Mouse (Mus musculus) liver, adult 2 months (tissue): ENCODE data around the gene Arl6ip1.

Experiments
- CTCF ChIP-seq: fragments of 200-500 bp; IDR thresholded peaks from 2 replicates; pipeline ENCODE4 v1.5.1; 2011; ENCODE audit warnings: low read depth, low read length, control low read depth
- POLR2A ChIP-seq: fragments of 200-500 bp; IDR thresholded peaks from 2 replicates; pipeline ENCODE4 v1.6.1; 2011; ENCODE audit warnings: low read length, control low read depth; ENCODE audit not compliant: insufficient read depth; ENCODE audit errors: extremely low read depth

- TF ChIP-seq CTCF (no peak), POLR2A (no peak)
Observed at GRCm38 (mm10) chr7:118119946-118120345, 9.5 kb downstream of the Arl6ip1 start.
